In genomic region chr2:165492648-165493553, GRCm38 (mm10) we compare ENCODE assay signal across 8 mouse cellular contexts. TPM values are rescaled to one million over a fixed set of nuclear protein-coding genes. Genes with fewer than 3 reads are reported as not detected.
A peak's percentile ranks its signal among the peaks of the same experiment; 100 is the strongest.
DNase-seq lines count a peak whose midpoint lies in the region; ATAC-seq lines count a peak whose summit lies in the region.

Trp53rka (minus strand) TSS chr2:165493324.

- peak within 1 kb of the TSS; percentile 77 for H3K27ac ChIP-seq in embryonic facial prominence, embryonic 14.5 days (replicated peaks; ENCODE audit: low read depth, low read length)
- peak within 1 kb of the TSS; percentile 61; the same call in 1 of the 2 replicates for H3K27ac ChIP-seq in limb, embryonic 13.5 days
- H3K27ac ChIP-seq in midbrain, embryonic 15.5 days: peak within 1 kb of the TSS; percentile 88

- H3K9ac ChIP-seq in embryonic facial prominence, embryonic 14.5 days (ENCODE audit: low read depth, low read length): peak within 1 kb of the TSS; percentile 84
- peak within 1 kb of the TSS; percentile 91 for H3K9ac ChIP-seq in limb, embryonic 13.5 days
- H3K9ac ChIP-seq in midbrain, embryonic 15.5 days: peak within 1 kb of the TSS; percentile 83

- peak; percentile 92 for ATAC-seq in embryonic facial prominence, embryonic 14.5 days (ENCODE audit: low read depth)
- ATAC-seq in limb, embryonic 13.5 days (ENCODE audit: low FRiP score, low read depth): peak; percentile 87
- peak; percentile 90 for ATAC-seq in midbrain, embryonic 15.5 days (replicated peaks)

- no peaks in the 10 kb centered on the region for H3K27me3 ChIP-seq in embryonic facial prominence, embryonic 14.5 days (replicated peaks; ENCODE audit: control insufficient read depth, insufficient read depth, low read length)
- 0 out of 2 replicates have a peak, but pooled peaks cover 7% of the 10 kb centered on the region for H3K27me3 ChIP-seq in limb, embryonic 13.5 days
- no peaks in the 10 kb centered on the region for H3K27me3 ChIP-seq in midbrain, embryonic 15.5 days (replicated peaks)

- peaks cover 29% of the 10 kb centered on the region for H3K36me3 ChIP-seq in embryonic facial prominence, embryonic 14.5 days (ENCODE audit: control insufficient read depth, insufficient read depth, low read length)
- peaks cover 31% of the 10 kb centered on the region for H3K36me3 ChIP-seq in limb, embryonic 13.5 days
- peaks cover 18% of the 10 kb centered on the region; the same call in 1 of the 2 replicates for H3K36me3 ChIP-seq in midbrain, embryonic 15.5 days (replicated peaks)

- peak; percentile 83 for DNase-seq in 416B (ENCODE audit: low read depth)
- DNase-seq in adrenal gland, postnatal 36 days: peak; percentile 86
- peak; percentile 83 for DNase-seq in embryonic facial prominence, embryonic 14.5 days (ENCODE audit: low spot score)
- DNase-seq in heart, adult 18-20 months: peak; percentile 91
- DNase-seq in kidney, adult 18-20 months: peak; percentile 86
- DNase-seq in spleen, adult 18-20 months: peak; percentile 68 to 76

- H3K4me3 ChIP-seq in embryonic facial prominence, embryonic 14.5 days (ENCODE audit: low read depth, low read length): peak within 1 kb of the TSS; percentile 71
- peak within 1 kb of the TSS; percentile 78 for H3K4me3 ChIP-seq in limb, embryonic 13.5 days
- H3K4me3 ChIP-seq in midbrain, embryonic 15.5 days: peak within 1 kb of the TSS; percentile 84

- no peaks in the 10 kb centered on the region for H3K9me3 ChIP-seq in embryonic facial prominence, embryonic 14.5 days (ENCODE audit: control insufficient read depth, low read length)
- H3K9me3 ChIP-seq in limb, embryonic 13.5 days: no peaks in the 10 kb centered on the region
- H3K9me3 ChIP-seq in midbrain, embryonic 15.5 days: no peaks in the 10 kb centered on the region

- H3K4me1 ChIP-seq in embryonic facial prominence, embryonic 14.5 days (ENCODE audit: control insufficient read depth, insufficient read depth, low read length): peaks cover 11% of the 10 kb centered on the region
- peaks cover 15% of the 10 kb centered on the region for H3K4me1 ChIP-seq in limb, embryonic 13.5 days
- H3K4me1 ChIP-seq in midbrain, embryonic 15.5 days: peaks cover 20% of the 10 kb centered on the region

- WGBS in embryonic facial prominence, embryonic 14.5 days: under 1% methylated on average over 26 of the region's 84 CpGs
- under 1% methylated on average over 83 of the region's 84 CpGs for WGBS in limb, embryonic 13.5 days
- WGBS in midbrain, embryonic 15.5 days: under 1% methylated on average over 76 of the region's 84 CpGs

- peak within 1 kb of the TSS; percentile 85 for H3K4me2 ChIP-seq in embryonic facial prominence, embryonic 14.5 days (ENCODE audit: low read depth, low read length)
- peak within 1 kb of the TSS; percentile 88 for H3K4me2 ChIP-seq in limb, embryonic 13.5 days (replicated peaks)
- H3K4me2 ChIP-seq in midbrain, embryonic 15.5 days: peak within 1 kb of the TSS; percentile 68

RNA-seq across cellular contexts. Expression of gene Trp53rka, which starts in this region (rescaled TPM):
- 10 to 100 TPM; 13.1 to 15.8 TPM for total RNA-seq in adrenal gland, postnatal 36 days (2021)
- 32.8 and 35.4 TPM in 2 replicates for polyA plus RNA-seq in embryonic facial prominence, embryonic 14.5 days (2014; fragmentation: Nextera tagmentation; extraction: Ambion mirVana)
- total RNA-seq in heart, adult 18-20 months (2021): 10 to 100 TPM; 10.5 to 12.6 TPM
- polyA plus RNA-seq in limb, embryonic 13.5 days (2015; fragmentation: Nextera tagmentation; extraction: Ambion mirVana): 44.8 and 45.0 TPM in 2 replicates
- 50.9 and 51.1 TPM in 2 replicates for polyA plus RNA-seq in midbrain, embryonic 15.5 days (2015; fragmentation: Nextera tagmentation; extraction: Ambion mirVana)

Comparison
In these comparisons a context has a peak if more than half of its experiments do, and no peak if none do; other contexts are left out.
1. Peak in every context shown above with its lines: DNase-seq, ATAC-seq, H3K4me3 ChIP-seq and H3K27ac ChIP-seq.